Mouse (Mus musculus) intestine, embryonic 14.5 days (tissue): ENCODE measurements around the gene Dtx1. TPM values are rescaled to one million over a fixed set of nuclear protein-coding genes. Genes with fewer than 3 reads are reported as not detected.
A peak's percentile ranks its signal among the peaks of the same experiment; 100 is the strongest.

ENCODE experiments used
- ATAC-seq: fragments of 200-750 bp; cut with Nextera tagmentation; replicated peaks from 2 replicates; pipeline ENCODE4 v1.8.0; 2017; ENCODE audit warnings: low read depth, moderate number of reproducible peaks, moderate TSS enrichment, moderate library complexity; ENCODE audit not compliant: low FRiP score, low TSS enrichment
- DNase-seq: peaks from one replicate; pipeline ENCODE4 v3.0.0-alpha.2; 2018; ENCODE audit warnings: low spot score
- H3K27ac ChIP-seq: fragments of 300-500 bp; sonication (generic); 2 replicates; pipeline ENCODE4 v1.5.1; 2014; ENCODE audit warnings: low read depth, mild to moderate bottlenecking, control low read depth
- H3K27me3 ChIP-seq: fragments of 300-500 bp; sonication (generic); replicated peaks from 2 replicates; pipeline ENCODE4 v1.6.1; 2014; ENCODE audit warnings: low read length, control low read depth; ENCODE audit not compliant: control insufficient read depth, insufficient read depth
- H3K36me3 ChIP-seq: fragments of 300-500 bp; sonication (generic); 2 replicates; pipeline ENCODE4 v1.6.1; 2014; ENCODE audit warnings: low read length, control low read depth; ENCODE audit not compliant: control insufficient read depth, insufficient read depth
- H3K4me1 ChIP-seq: fragments of 300-500 bp; sonication (generic); replicated peaks from 2 replicates; pipeline ENCODE4 v1.6.1; 2014; ENCODE audit warnings: low read length, control low read depth, mixed read lengths; ENCODE audit not compliant: control insufficient read depth, insufficient read depth
- H3K4me2 ChIP-seq: fragments of 300-500 bp; sonication (generic); 2 replicates; pipeline ENCODE4 v1.6.1; 2014; ENCODE audit warnings: low read length
- H3K4me3 ChIP-seq: fragments of 300-500 bp; sonication (generic); 2 replicates; pipeline ENCODE4 v1.5.1; 2014; ENCODE audit warnings: low read depth, low read length, control low read depth, mixed read lengths
- H3K9ac ChIP-seq: fragments of 300-500 bp; sonication (generic); 2 replicates; pipeline ENCODE4 v1.6.1; 2014; ENCODE audit warnings: mild to moderate bottlenecking, low read length
- H3K9me3 ChIP-seq: fragments of 300-500 bp; sonication (generic); 2 replicates; pipeline ENCODE4 v1.6.1; 2016; ENCODE audit warnings: low read length, control low read depth; ENCODE audit not compliant: control insufficient read depth
- WGBS: fragments of 180-500 bp; shearing (Covaris S2); extraction: QIAGEN DNeasy Blood & Tissue Kit; methylation state at CpG from one replicate; pipeline ENCODE4 v1.1.7; 2014; 5-methylcytosine and 5-hydroxymethylcytosine counted together
- polyA plus RNA-seq: library from polyadenylated mRNA; unstranded; fragments of >200 nt; fragmentation: Nextera tagmentation; extraction: Ambion mirVana; gene quantifications from 2 replicates; pipeline ENCODE4 v1.2.1, GENCODE M21; 2014

Gene Dtx1
- polyA plus RNA-seq, 1 experiment from 2014 or later: 3.7 TPM

DNA sequence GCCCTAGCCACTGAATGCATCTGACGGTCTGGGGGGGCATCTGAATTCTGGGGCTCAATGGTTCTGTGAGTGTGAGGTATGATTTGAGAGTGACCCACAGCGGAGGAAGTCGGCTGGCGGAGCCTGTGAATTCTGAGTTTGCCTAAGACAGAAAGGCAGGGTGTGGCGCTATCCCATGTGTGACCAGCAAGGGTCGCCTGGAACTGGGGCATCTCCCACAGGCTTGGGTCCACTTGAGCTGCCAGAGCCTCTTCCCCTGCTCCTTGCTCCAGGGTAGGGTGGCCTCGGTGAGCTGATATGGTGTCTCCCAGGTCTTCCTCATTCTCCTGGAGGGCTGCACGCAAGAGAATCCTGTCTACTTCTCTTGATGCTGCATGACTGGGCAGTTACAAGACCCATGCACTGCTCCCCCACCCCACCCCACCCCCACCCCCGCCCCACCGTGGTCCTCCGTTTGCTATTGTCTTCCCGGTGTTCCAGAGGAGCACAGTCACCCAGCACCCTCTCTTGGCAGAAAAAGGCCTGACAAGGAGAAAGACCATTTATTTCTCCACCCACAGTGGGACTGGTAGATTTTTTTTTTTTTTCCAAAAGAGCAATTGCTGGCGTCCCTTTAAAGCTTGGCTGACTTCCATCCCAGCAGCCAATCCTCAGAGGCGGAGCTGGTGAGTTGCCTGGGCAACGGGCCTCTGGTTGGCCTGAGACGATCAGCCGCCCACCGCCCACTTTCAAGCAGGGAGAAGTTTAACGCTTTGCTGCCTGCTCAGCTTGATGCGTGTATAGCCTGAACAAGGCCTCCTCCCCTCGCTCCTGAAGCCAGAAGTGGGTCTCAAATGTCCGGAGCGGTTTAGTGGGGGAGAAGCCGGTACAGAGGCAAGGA is 31.8 kb downstream of the Dtx1 start:
- H3K27ac ChIP-seq: 0 out of 2 replicates have a peak overlapping the region, but pooled peaks have one; percentile 22
- no peaks in the 10 kb centered on the region for H3K9me3 ChIP-seq
- ATAC-seq: peak; percentile 82
- no peaks in the 10 kb centered on the region; the same call in 1 of the 2 replicates for H3K4me1 ChIP-seq
- no peaks in the 10 kb centered on the region for H3K36me3 ChIP-seq
- H3K27me3 ChIP-seq: peaks cover 21% of the 10 kb centered on the region
- H3K4me2 ChIP-seq: peak overlapping the region; percentile 59
- WGBS: 2% methylated on average over 24 of the region's 24 CpGs
- DNase-seq: peak; percentile 83
- peak overlapping the region; percentile 31 for H3K4me3 ChIP-seq
- no peak overlapping the region for H3K9ac ChIP-seq

DNA sequence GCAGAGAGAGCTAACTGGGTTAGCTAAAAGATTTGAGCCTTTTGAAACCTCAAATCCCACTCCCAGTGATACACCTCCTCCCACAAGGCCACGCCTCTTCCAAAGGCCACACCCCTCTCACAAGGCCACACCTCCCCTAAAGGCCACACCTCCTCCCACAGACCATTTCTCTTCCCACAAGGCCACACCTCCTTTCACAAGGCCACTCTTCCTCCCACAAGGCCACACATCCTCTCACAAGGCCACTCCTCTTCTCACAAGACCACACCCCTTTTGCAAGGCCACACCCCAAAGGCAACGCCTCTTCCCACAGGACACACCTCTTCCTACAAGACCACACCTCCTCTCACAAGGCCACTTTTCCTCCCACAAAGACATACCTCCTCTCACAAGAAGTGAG is 34.2 kb downstream of the Dtx1 start:
- H3K9me3 ChIP-seq: no peaks in the 10 kb centered on the region
- H3K36me3 ChIP-seq: no peaks in the 10 kb centered on the region
- no peak overlapping the region for H3K9ac ChIP-seq
- H3K4me1 ChIP-seq: no peaks in the 10 kb centered on the region; the same call in 1 of the 2 replicates
- peaks cover 7% of the 10 kb centered on the region for H3K27me3 ChIP-seq
- 18% methylated on average over 2 of the region's 2 CpGs for WGBS
- no peak overlapping the region for H3K4me2 ChIP-seq
- H3K4me3 ChIP-seq: no peak overlapping the region
- ATAC-seq (no peak), DNase-seq (no peak)
- no peak overlapping the region for H3K27ac ChIP-seq

DNA sequence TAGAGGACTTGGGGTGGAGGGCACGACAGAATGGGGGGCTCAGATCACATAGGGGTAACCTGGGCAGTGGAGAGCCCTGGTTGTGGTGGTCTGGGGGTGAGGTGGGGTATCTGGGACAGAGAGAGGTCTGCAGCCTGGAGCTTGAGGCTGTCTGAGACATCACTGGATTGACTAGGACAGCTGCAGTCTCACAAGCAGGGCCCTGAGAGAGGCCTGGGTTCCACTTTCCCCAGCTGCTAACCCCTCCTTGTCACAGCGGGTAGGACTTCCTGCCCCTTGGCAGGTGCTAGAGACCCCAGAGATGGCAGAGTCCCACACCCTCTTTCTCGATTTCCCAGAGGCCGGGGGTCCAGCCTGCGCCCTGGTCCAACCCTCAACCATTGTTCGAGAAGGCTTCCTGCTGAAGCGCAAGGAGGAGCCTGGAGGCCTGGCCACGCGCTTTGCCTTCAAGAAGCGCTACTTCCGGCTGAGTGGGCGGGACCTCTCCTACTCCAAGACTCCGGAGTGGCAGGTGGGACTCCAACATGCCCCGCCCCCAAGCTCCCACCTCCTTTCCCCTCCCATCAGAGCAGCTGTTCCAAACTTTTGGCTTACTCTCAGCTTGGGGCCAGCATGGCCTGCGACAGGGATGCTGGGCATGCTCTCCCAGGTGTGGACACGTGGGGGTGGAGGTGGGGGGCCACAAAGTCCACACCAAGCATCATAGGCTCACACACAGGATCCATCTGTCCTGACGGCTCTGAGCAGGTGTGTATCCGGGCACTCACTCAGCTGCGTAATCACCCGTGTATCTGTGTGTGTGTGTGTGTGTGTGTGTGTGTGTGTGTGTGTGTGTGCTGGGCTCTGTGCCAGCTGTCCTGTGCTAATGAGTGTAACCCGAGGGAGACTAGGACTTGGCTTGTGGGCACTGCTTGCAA is 37.2 kb downstream of the Dtx1 start:
- DNase-seq: no peak

DNA sequence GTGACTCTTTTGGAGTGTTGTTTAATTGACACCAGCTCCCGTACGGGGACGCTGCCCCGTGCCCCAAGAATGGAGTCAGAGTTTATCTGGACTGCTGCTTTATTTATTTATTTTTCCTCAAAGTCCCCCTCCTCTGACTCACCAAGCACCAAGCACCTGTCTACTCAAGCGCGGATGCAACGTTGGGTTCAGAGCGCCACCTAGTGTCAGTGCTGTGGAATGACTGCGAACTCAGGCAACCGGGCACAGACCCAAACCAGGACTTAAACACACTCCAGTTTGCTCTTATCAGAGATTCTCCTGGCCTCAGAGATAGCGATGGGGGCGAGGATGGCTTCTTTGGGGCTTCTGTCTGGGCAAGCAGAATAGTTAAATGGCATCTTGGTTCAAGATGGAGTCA is 38.1 kb downstream of the Dtx1 start:
- Histone ChIP-seq H3K4me2 (no peak overlapping the region), H3K27me3 (no peaks in the 10 kb centered on the region), H3K4me1 (no peaks in the 10 kb centered on the region), H3K27ac (no peak overlapping the region), H3K36me3 (no peaks in the 10 kb centered on the region), H3K9ac (no peak overlapping the region), H3K9me3 (no peaks in the 10 kb centered on the region), H3K4me3 (no peak overlapping the region)
- WGBS: 4% methylated on average over 12 of the region's 12 CpGs
- ATAC-seq (no peak), DNase-seq (peak; percentile 84)

More for the DNA sequence above, 37.2 kb downstream of the Dtx1 start:
- no peak overlapping the region for H3K9ac ChIP-seq
- WGBS: 29% methylated on average over 21 of the region's 21 CpGs
- H3K27ac ChIP-seq: no peak overlapping the region
- no peaks in the 10 kb centered on the region for H3K27me3 ChIP-seq
- H3K36me3 ChIP-seq: no peaks in the 10 kb centered on the region
- H3K4me2 ChIP-seq: no peak overlapping the region
- ATAC-seq: no peak; the same call in 1 of the 2 replicates
- H3K9me3 ChIP-seq: no peaks in the 10 kb centered on the region
- H3K4me3 ChIP-seq: no peak overlapping the region
- no peaks in the 10 kb centered on the region; the same call in 1 of the 2 replicates for H3K4me1 ChIP-seq

DNA sequence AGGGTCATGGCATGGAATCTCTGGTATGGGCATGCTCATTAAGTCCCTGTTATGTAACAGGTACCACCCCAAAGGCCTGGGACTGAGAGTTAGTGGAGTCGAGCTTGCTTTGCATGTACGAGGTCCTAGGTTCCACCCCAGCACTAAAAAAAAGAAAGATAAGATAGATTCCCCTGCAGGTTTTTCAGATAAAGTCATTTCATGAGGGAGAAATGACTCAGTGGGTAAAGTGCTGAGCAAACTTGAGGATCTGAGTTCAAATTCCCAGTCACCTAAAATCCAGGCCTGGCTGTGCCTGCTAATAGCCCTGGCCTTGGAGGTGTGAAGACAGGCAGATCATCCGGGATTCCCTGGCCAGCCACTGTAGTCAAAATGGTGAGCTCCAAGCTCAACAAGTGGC is 39.9 kb downstream of the Dtx1 start:
- Histone ChIP-seq H3K4me3 (no peak overlapping the region), H3K27me3 (0 out of 2 replicates have a peak, but pooled peaks cover 2% of the 10 kb centered on the region), H3K36me3 (no peaks in the 10 kb centered on the region), H3K4me1 (no peaks in the 10 kb centered on the region), H3K4me2 (no peak overlapping the region), H3K27ac (no peak overlapping the region), H3K9ac (no peak overlapping the region), H3K9me3 (no peaks in the 10 kb centered on the region)
- no peak for DNase-seq
- no peak for ATAC-seq
- 72% methylated on average over 3 of the region's 3 CpGs for WGBS

DNA sequence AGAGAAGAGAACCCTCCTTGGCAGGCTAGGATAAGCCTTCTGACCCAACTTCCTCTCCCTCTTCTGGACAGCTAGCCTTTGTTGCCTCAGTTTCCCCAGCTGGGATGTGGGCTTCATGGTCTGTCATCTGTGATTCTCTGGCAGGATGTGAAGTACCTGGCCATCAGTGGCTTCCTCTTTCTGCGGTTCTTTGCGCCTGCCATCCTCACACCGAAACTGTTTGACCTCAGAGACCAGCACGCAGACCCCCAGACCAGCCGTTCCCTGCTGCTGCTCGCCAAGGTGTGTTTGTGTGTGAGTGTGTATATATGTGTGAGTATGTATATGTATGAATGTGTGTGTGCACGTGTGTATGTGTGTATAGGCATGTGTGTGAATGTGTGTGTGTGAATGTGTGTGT is 41.6 kb downstream of the Dtx1 start:
- DNase-seq (no peak), ATAC-seq (no peak)
- Histone ChIP-seq H3K27ac (no peak overlapping the region), H3K36me3 (no peaks in the 10 kb centered on the region), H3K4me2 (no peak overlapping the region), H3K27me3 (0 out of 2 replicates have a peak, but pooled peaks cover 10% of the 10 kb centered on the region), H3K9me3 (no peaks in the 10 kb centered on the region), H3K4me1 (no peaks in the 10 kb centered on the region), H3K4me3 (no peak overlapping the region), H3K9ac (no peak overlapping the region)
- WGBS: 80% methylated on average over 7 of the region's 7 CpGs

DNA sequence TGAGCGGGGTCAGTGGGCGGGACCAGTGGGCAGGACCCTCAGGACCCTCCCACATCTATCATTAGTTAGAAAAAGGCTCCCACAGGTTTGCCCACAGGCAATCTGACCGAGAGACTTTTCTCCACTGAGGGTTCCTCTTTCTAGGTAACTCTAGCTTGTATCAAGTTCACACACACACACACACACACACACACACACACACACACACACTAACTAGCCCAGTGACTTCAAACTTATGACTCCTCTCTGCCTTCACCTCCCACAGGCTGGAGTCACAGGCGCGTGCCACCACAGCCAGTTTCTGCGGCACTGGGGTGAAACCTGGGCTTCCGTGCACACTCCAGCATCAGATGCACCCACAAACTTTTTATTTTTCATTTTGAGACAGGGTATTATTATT is 43.0 kb downstream of the Dtx1 start:
- H3K4me2 ChIP-seq: no peak overlapping the region
- WGBS: 79% methylated on average over 7 of the region's 7 CpGs
- DNase-seq (no peak), ATAC-seq (no peak)
- H3K4me1 ChIP-seq: no peaks in the 10 kb centered on the region
- H3K27me3 ChIP-seq: 0 out of 2 replicates have a peak, but pooled peaks cover 10% of the 10 kb centered on the region
- H3K27ac ChIP-seq: no peak overlapping the region
- no peak overlapping the region for H3K4me3 ChIP-seq
- H3K36me3 ChIP-seq: no peaks in the 10 kb centered on the region
- no peaks in the 10 kb centered on the region for H3K9me3 ChIP-seq
- H3K9ac ChIP-seq: no peak overlapping the region

DNA sequence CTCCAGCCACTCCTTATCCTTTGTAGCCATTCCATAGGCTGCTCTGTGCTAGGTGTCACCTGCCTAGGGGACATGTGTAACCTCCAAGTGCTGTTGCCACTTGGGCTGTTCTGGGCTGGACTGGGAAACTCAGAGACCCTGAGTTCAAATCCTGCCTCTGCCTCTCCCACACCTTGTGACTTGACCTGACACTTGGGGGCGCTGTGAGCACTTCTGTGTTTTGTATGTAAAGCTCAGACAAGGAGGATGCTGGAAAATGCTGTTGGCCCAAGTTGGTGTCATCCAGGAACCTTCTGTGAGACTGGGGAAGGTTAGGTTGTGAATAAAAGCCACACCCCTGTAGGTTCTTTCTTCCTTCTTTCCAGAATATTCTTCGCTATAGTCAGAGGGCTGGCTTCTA is 46.8 kb downstream of the Dtx1 start:
- no peaks in the 10 kb centered on the region for H3K36me3 ChIP-seq
- H3K4me1 ChIP-seq: no peaks in the 10 kb centered on the region
- H3K4me2 ChIP-seq: no peak overlapping the region
- H3K27ac ChIP-seq: no peak overlapping the region
- no peak overlapping the region for H3K4me3 ChIP-seq
- H3K9ac ChIP-seq: no peak overlapping the region
- H3K27me3 ChIP-seq: 0 out of 2 replicates have a peak, but pooled peaks cover 13% of the 10 kb centered on the region
- DNase-seq (no peak), ATAC-seq (no peak)
- H3K9me3 ChIP-seq: no peaks in the 10 kb centered on the region
- WGBS: 50% methylated on average over 2 of the region's 2 CpGs
